Mouse (Mus musculus) heart, embryonic 14.5 days (tissue): ENCODE results near the gene Olfr658. TPM values are rescaled to one million over a fixed set of nuclear protein-coding genes. Genes with fewer than 3 reads are reported as not detected.
A peak's percentile ranks its signal among the peaks of the same experiment; 100 is the strongest.

ENCODE experiments used
- ATAC-seq: fragments of 200-750 bp; cut with Nextera tagmentation; 2 replicates; pipeline ENCODE4 v1.8.0; 2017; ENCODE audit warnings: low read depth, moderate TSS enrichment; ENCODE audit not compliant: insufficient number of reproducible peaks, insufficient read depth, low FRiP score
- H3K27ac ChIP-seq, 2 experiments: fragments of 200-500 bp in 1 of 2; fragments of 300-500 bp in 1 of 2; sonication (generic) in 1 of 2; replicated peaks in 1 of 2; 2 replicates each; pipeline ENCODE4 v1.5.1; 2012 to 2014; ENCODE audit warnings: low read depth in 2 of 2, low read length in 2 of 2, control low read depth in 1 of 2, mild to moderate bottlenecking in 1 of 2, mixed read lengths in 1 of 2; ENCODE audit not compliant: control insufficient read depth in 1 of 2, insufficient read depth in 1 of 2
- H3K27me3 ChIP-seq: fragments of 300-500 bp; sonication (generic); 2 replicates; pipeline ENCODE4 v1.6.1; 2014; ENCODE audit warnings: mild to moderate bottlenecking, low read length, control low read depth; ENCODE audit not compliant: control insufficient read depth, insufficient read depth
- H3K36me3 ChIP-seq: fragments of 300-500 bp; sonication (generic); 2 replicates; pipeline ENCODE4 v1.6.1; 2014; ENCODE audit warnings: mild to moderate bottlenecking, control low read depth, low read length, mixed read lengths; ENCODE audit not compliant: control insufficient read depth, insufficient read depth
- H3K4me1 ChIP-seq, 2 experiments: fragments of 200-500 bp in 1 of 2; fragments of 300-500 bp in 1 of 2; sonication (generic) in 1 of 2; 2 replicates each; pipeline ENCODE4 v1.6.1; 2012 to 2014; ENCODE audit warnings: low read length in 2 of 2, control low read depth in 1 of 2, mixed read lengths in 1 of 2; ENCODE audit not compliant: control insufficient read depth in 2 of 2, insufficient read depth in 2 of 2
- H3K4me2 ChIP-seq: fragments of 300-500 bp; sonication (generic); 2 replicates; pipeline ENCODE4 v1.6.1; 2014; ENCODE audit warnings: mild to moderate bottlenecking, low read length
- H3K4me3 ChIP-seq, 2 experiments: fragments of 200-500 bp in 1 of 2; fragments of 300-500 bp in 1 of 2; sonication (generic) in 1 of 2; 2 replicates each; pipeline ENCODE4 v1.5.1; 2012 to 2014; ENCODE audit warnings: low read length in 2 of 2, mild to moderate bottlenecking in 2 of 2, control low read depth in 1 of 2, low read depth in 1 of 2, moderate library complexity in 1 of 2; ENCODE audit not compliant: control insufficient read depth in 1 of 2, insufficient read depth in 1 of 2
- H3K9ac ChIP-seq: fragments of 300-500 bp; sonication (generic); 2 replicates; pipeline ENCODE4 v1.6.1; 2014; ENCODE audit warnings: mild to moderate bottlenecking, low read length
- H3K9me3 ChIP-seq: fragments of 300-500 bp; sonication (generic); 2 replicates; pipeline ENCODE4 v1.6.1; 2016; ENCODE audit warnings: low read length, control low read depth; ENCODE audit not compliant: control insufficient read depth
- WGBS: fragments of 180-500 bp; shearing (Covaris S2); extraction: QIAGEN DNeasy Blood & Tissue Kit; methylation state at CpG from one replicate; pipeline ENCODE4 v1.1.7; 2014; 5-methylcytosine and 5-hydroxymethylcytosine counted together
- polyA plus RNA-seq: library from polyadenylated mRNA; unstranded; fragments of >200 nt; fragmentation: Nextera tagmentation; extraction: Ambion mirVana; gene quantifications from 2 replicates; pipeline ENCODE4 v1.2.1, GENCODE M21; 2014

Olfr658 gene
- polyA plus RNA-seq, result not detected in 2 replicates

- H3K4me1 ChIP-seq, result no peaks in the 10 kb centered on the region
- no peak within 1 kb of the TSS for H3K9ac ChIP-seq
- no peak within 1 kb of the TSS for H3K27ac ChIP-seq
- H3K36me3 ChIP-seq, result no peaks in the 10 kb centered on the region
- peak within 1 kb of the TSS; percentile 55 for H3K4me2 ChIP-seq
- H3K9me3 ChIP-seq, result no peaks in the 10 kb centered on the region
- no peak for ATAC-seq
- WGBS, result 20% methylated on average over 21 of the region's 22 CpGs
- H3K4me3 ChIP-seq, result peak within 1 kb of the TSS in 1 of 2 experiments; percentile 8; a peak in 1 of 4 replicates
- H3K27me3 ChIP-seq, result no peaks in the 10 kb centered on the region
These were observed at the start of gene Olfr658 for GRCm38 (mm10) chr7:104646841-104647482. TSS of gene Olfr658 (minus strand) at chr7:104647305.

GRCm38 (mm10) chr7:104686201-104686600, 39.1 kb upstream of the Olfr658 start, which contains the start of gene Olfr661:
TSS of gene Olfr661 (plus strand) at chr7:104686501.
- Histone ChIP-seq H3K4me3 (no peak within 1 kb of the TSS), H3K4me2 (no peak within 1 kb of the TSS), H3K27me3 (no peaks in the 10 kb centered on the region), H3K36me3 (no peaks in the 10 kb centered on the region), H3K9ac (no peak within 1 kb of the TSS), H3K27ac (no peak within 1 kb of the TSS), H3K9me3 (no peaks in the 10 kb centered on the region), H3K4me1 (no peaks in the 10 kb centered on the region)
- 70% methylated on average over 2 of the region's 2 CpGs for WGBS
- no peak for ATAC-seq

- Histone ChIP-seq H3K36me3 (no peaks in the 10 kb centered on the region), H3K27me3 (no peaks in the 10 kb centered on the region), H3K9ac (no peak within 1 kb of the TSS), H3K4me2 (no peak within 1 kb of the TSS), H3K9me3 (no peaks in the 10 kb centered on the region), H3K27ac (no peak within 1 kb of the TSS), H3K4me1 (no peaks in the 10 kb centered on the region), H3K4me3 (no peak within 1 kb of the TSS)
- WGBS, result 72% methylated on average over 3 of the region's 3 CpGs
- ATAC-seq, result no peak
These were observed 19.3 kb upstream of the Olfr658 start, which contains the start of gene Olfr659 for GRCm38 (mm10) chr7:104666453-104666852. TSS of gene Olfr659 (plus strand) at chr7:104666753.

DNA sequence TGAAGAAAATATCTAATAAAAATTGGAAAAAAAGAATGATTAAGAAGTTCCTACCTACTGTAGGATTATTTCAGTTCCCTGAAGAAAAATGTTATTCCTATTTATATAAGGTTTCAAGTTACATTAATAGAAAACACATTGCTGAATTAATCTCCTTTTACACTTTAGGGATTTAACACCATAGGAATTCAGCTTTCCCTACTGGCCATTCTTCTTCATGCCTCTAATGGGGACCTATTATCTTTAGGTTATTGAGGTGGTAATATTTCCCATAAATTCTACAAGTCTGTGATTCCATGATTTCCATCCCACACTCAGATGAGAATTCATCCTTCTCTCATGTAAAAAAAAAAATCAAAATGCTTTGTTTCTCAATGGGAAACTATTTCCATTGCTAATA, 22.6 kb downstream of the Olfr658 start, which contains the start of gene Olfr657:
Gene Olfr657, plus strand, starts transcription at position 301 of the 400 bp plus-strand sequence.
- Histone ChIP-seq H3K27me3 (no peaks in the 10 kb centered on the region), H3K9me3 (no peaks in the 10 kb centered on the region), H3K4me2 (no peak within 1 kb of the TSS), H3K36me3 (no peaks in the 10 kb centered on the region), H3K9ac (no peak within 1 kb of the TSS), H3K27ac (no peak within 1 kb of the TSS), H3K4me1 (no peaks in the 10 kb centered on the region), H3K4me3 (no peak within 1 kb of the TSS)
- ATAC-seq, result no peak

GRCm38 (mm10) chr7:104613655-104614054, 33.5 kb downstream of the Olfr658 start, which contains the start of gene Olfr656:
TSS of gene Olfr656 (plus strand) at chr7:104613955.
- 66% methylated on average over 4 of the region's 4 CpGs for WGBS
- H3K9ac ChIP-seq, result no peak within 1 kb of the TSS
- ATAC-seq, result no peak
- H3K27me3 ChIP-seq, result no peaks in the 10 kb centered on the region
- H3K4me1 ChIP-seq, result no peaks in the 10 kb centered on the region
- no peak within 1 kb of the TSS for H3K4me3 ChIP-seq
- H3K4me2 ChIP-seq, result no peak within 1 kb of the TSS
- H3K36me3 ChIP-seq, result no peaks in the 10 kb centered on the region
- H3K9me3 ChIP-seq, result no peaks in the 10 kb centered on the region
- H3K27ac ChIP-seq, result no peak within 1 kb of the TSS

GRCm38 (mm10) chr7:104604727-104605126, 42.4 kb downstream of the Olfr658 start:
- Histone ChIP-seq H3K27me3 (no peaks in the 10 kb centered on the region), H3K4me1 (no peaks in the 10 kb centered on the region), H3K27ac (no peak overlapping the region), H3K9me3 (no peaks in the 10 kb centered on the region), H3K4me3 (no peak overlapping the region), H3K36me3 (no peaks in the 10 kb centered on the region), H3K4me2 (no peak overlapping the region), H3K9ac (no peak overlapping the region)
- no peak for ATAC-seq

DNA sequence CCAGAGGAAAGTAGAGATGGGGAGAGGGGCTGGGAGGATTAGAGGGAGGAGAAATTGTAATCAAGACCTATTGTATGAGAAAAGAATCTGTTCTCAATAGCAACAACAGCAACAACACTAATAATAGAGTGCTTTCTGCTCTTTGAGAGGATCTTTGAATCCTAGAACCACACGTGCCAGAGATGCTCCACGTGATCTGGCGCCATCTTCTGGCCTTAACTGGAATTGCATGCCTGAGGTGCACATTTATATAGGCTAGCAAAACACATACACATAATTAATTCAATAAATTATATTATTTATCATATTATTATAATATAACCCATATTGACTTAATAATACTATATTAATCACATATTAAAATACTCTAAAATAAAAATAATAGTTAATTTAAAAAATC, 43.9 kb downstream of the Olfr658 start:
- no peaks in the 10 kb centered on the region for H3K4me1 ChIP-seq
- no peak for ATAC-seq
- H3K9ac ChIP-seq, result no peak overlapping the region
- H3K9me3 ChIP-seq, result no peaks in the 10 kb centered on the region
- no peak overlapping the region for H3K4me2 ChIP-seq
- H3K27ac ChIP-seq, result no peak overlapping the region
- WGBS, result 3% methylated on average over 3 of the region's 3 CpGs
- H3K4me3 ChIP-seq, result no peak overlapping the region
- no peaks in the 10 kb centered on the region for H3K27me3 ChIP-seq
- no peaks in the 10 kb centered on the region for H3K36me3 ChIP-seq

- ATAC-seq, result no peak
- H3K9ac ChIP-seq, result no peak within 1 kb of the TSS
- H3K36me3 ChIP-seq, result no peaks in the 10 kb centered on the region
- no peak within 1 kb of the TSS for H3K27ac ChIP-seq
- no peaks in the 10 kb centered on the region for H3K4me1 ChIP-seq
- H3K9me3 ChIP-seq, result no peaks in the 10 kb centered on the region
- no peak within 1 kb of the TSS for H3K4me3 ChIP-seq
- no peak within 1 kb of the TSS for H3K4me2 ChIP-seq
- WGBS, result 78% methylated on average over 2 of the region's 2 CpGs
- no peaks in the 10 kb centered on the region for H3K27me3 ChIP-seq
These were observed 45.4 kb downstream of the Olfr658 start, which contains the start of gene Olfr655 for GRCm38 (mm10) chr7:104601679-104602078. TSS of gene Olfr655 (minus strand) at chr7:104601779.
